Mouse (Mus musculus): ENCODE results near the gene Ptn. TPM values are rescaled to one million over a fixed set of nuclear protein-coding genes. Genes with fewer than 3 reads are reported as not detected.
"Not testable (repeated sequence)": the region's sequence is repeated elsewhere in the genome, so short reads cannot be mapped to it uniquely, and the experiment has no call there.

Gene Ptn
- polyA plus RNA-seq, 1 experiment, result 2.2 TPM

- DNase-seq (ENCODE audit: low read depth), result no peak
Measured at GRCm38 (mm10) chr6:36755001-36755885, 54.8 kb downstream of the Ptn start.

- DNase-seq (ENCODE audit: low read depth), result no peak
Measured at GRCm38 (mm10) chr6:36752887-36753286, 57.1 kb downstream of the Ptn start.

GRCm38 (mm10) chr6:36739811-36740210, 70.2 kb downstream of the Ptn start:
- DNase-seq (ENCODE audit: low read depth), result no peak

- DNase-seq (ENCODE audit: low read depth), result no peak
Measured at GRCm38 (mm10) chr6:36736763-36737162, 73.3 kb downstream of the Ptn start.

- not testable (repeated sequence) for DNase-seq (ENCODE audit: low read depth)
Measured at GRCm38 (mm10) chr6:36735622-36736021, 74.4 kb downstream of the Ptn start.

- DNase-seq (ENCODE audit: low read depth), result not testable (repeated sequence)
Measured at GRCm38 (mm10) chr6:36729811-36730210, 80.2 kb downstream of the Ptn start.

GRCm38 (mm10) chr6:36728079-36728478, 81.9 kb downstream of the Ptn start:
- DNase-seq (ENCODE audit: low read depth), result no peak

GRCm38 (mm10) chr6:36725509-36726160, 84.4 kb downstream of the Ptn start:
- no peak for DNase-seq (ENCODE audit: low read depth)

GRCm38 (mm10) chr6:36722769-36723549, 87.1 kb downstream of the Ptn start:
- no peak for DNase-seq (ENCODE audit: low read depth)

GRCm38 (mm10) chr6:36713329-36713728, 96.7 kb downstream of the Ptn start:
- no peak for DNase-seq (ENCODE audit: low read depth)

- DNase-seq (ENCODE audit: low read depth), result no peak
Measured at GRCm38 (mm10) chr6:36695481-36695880, 114.5 kb downstream of the Ptn start.

- DNase-seq (ENCODE audit: low read depth), result no peak
Measured at GRCm38 (mm10) chr6:36691497-36691896, 118.5 kb downstream of the Ptn start.

- DNase-seq (ENCODE audit: low read depth), result no peak
Measured at GRCm38 (mm10) chr6:36690941-36691340, 119.1 kb downstream of the Ptn start.

- DNase-seq (ENCODE audit: low read depth), result no peak
Measured at GRCm38 (mm10) chr6:36676710-36677691, 133.0 kb downstream of the Ptn start.

- no peak for DNase-seq (ENCODE audit: low read depth)
Measured at GRCm38 (mm10) chr6:36672399-36673221, 137.4 kb downstream of the Ptn start.

- DNase-seq (ENCODE audit: low read depth), result no peak
Measured at GRCm38 (mm10) chr6:36671274-36671673, 138.7 kb downstream of the Ptn start.
